Mouse (Mus musculus): ENCODE data around the gene Hectd4. TPM values are rescaled to one million over a fixed set of nuclear protein-coding genes. Genes with fewer than 3 reads are reported as not detected.

Hectd4 gene
- polyA plus RNA-seq, 1 experiment, result 11.7 TPM

GRCm38 (mm10) chr5:121397187-121398145 lies 177.4 kb downstream of the Hectd4 start, which contains the start of gene Naa25:
Gene Naa25 (plus strand): TSS chr5:121397936.
- peaks cover 19% of the 10 kb centered on the region for H3K4me1 ChIP-seq (ENCODE audit: control insufficient read depth, insufficient read depth, low read length)
- H3K4me3 ChIP-seq (ENCODE audit: insufficient read depth, low read length), result peak within 1 kb of the TSS; percentile 96
- peak within 1 kb of the TSS; percentile 53 for H3K27ac ChIP-seq (ENCODE audit: insufficient read depth, low read depth, low read length)
- TF ChIP-seq CTCF (IDR thresholded peaks at IDR 0.05; ENCODE audit: low read depth, low read length) (no peak), POLR2A (IDR thresholded peaks at IDR 0.05; ENCODE audit: borderline replicate concordance, low read depth, low read length) (no peak)

DNA sequence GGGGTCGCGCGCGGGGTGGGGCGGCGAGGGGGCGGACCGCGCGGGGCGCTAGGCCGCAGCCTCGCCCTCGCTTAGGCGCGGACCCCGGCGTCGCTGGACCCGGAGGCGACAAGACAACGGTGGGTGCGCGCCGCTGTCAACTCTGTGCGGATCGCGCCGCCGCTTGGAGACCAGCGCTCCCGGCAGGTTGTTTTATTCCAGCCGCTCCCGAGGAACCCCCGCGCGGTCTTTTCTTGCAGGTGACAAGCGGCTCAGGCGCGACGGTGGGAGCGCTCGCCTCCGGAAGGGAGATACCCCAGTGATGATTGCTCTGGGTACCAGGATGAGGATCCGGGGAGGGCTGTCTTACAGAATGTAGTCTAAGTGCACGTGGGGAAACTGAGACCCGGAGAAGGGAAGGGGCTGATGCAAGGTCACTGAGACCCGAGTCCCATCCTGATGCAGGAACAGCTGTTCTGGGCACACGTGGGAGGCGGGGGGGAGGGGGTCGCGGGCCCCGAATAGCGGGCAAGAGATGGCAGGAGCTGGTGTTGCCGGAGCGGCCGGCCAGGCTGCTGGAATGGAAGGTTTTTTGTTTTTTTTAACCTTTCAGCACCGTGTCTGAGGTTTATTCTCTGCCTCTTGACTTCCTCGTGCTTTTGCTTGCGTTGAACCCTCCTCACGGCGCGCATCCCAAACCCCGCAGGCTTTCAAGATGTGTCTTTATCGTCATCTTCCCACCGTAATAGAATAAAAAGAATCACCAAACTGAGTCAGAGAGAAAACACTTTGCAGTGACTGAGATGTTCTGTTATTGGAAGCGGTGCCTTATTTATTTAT lies 178.3 kb downstream of the Hectd4 start:
- TF ChIP-seq CTCF (IDR thresholded peaks at IDR 0.05; ENCODE audit: low read depth, low read length), result no peak
- TF ChIP-seq POLR2A (IDR thresholded peaks at IDR 0.05; ENCODE audit: borderline replicate concordance, low read depth, low read length), result no peak
- Histone ChIP-seq H3K4me3 (ENCODE audit: insufficient read depth, low read length) (peak overlapping the region; percentile 96), H3K4me1 (ENCODE audit: control insufficient read depth, insufficient read depth, low read length) (peaks cover 19% of the 10 kb centered on the region), H3K27ac (ENCODE audit: insufficient read depth, low read depth, low read length) (peak overlapping the region; percentile 42)

- TF ChIP-seq CTCF (IDR thresholded peaks at IDR 0.05; ENCODE audit: low read depth, low read length), result no peak
- TF ChIP-seq POLR2A (IDR thresholded peaks at IDR 0.05; ENCODE audit: borderline replicate concordance, low read depth, low read length), result no peak
- peak overlapping the region; percentile 96 for H3K4me3 ChIP-seq (ENCODE audit: insufficient read depth, low read length)
- H3K27ac ChIP-seq (ENCODE audit: insufficient read depth, low read depth, low read length), result peak overlapping the region; percentile 26
- H3K4me1 ChIP-seq (ENCODE audit: control insufficient read depth, insufficient read depth, low read length), result peaks cover 19% of the 10 kb centered on the region
Observed at GRCm38 (mm10) chr5:121398965-121399462, 179.0 kb downstream of the Hectd4 start.

DNA sequence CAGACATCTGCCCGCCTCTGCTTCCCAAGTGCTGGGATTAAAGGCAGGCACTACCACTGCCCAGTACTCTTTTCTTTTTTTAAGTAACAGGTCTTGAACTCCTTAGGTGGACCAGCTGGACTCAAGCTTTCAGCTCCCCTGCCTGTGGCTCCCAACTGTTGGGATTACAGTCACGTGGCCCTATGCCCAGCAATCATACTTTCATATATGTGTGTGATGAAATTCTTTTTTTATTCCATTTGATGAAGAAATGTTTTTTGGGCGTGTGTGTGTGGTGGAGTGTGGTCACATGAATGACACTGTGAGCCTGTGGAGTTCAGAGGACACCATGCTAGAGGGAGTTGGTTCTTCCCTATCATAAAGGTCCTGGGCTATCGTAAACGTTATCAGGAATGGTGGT lies 179.5 kb downstream of the Hectd4 start:
- H3K27ac ChIP-seq (ENCODE audit: insufficient read depth, low read depth, low read length), result peak overlapping the region; percentile 26
- H3K4me3 ChIP-seq (ENCODE audit: insufficient read depth, low read length), result peak overlapping the region; percentile 96
- TF ChIP-seq CTCF (IDR thresholded peaks at IDR 0.05; ENCODE audit: low read depth, low read length), result no peak
- no peak for TF ChIP-seq POLR2A (IDR thresholded peaks at IDR 0.05; ENCODE audit: borderline replicate concordance, low read depth, low read length)
- peaks cover 19% of the 10 kb centered on the region for H3K4me1 ChIP-seq (ENCODE audit: control insufficient read depth, insufficient read depth, low read length)

DNA sequence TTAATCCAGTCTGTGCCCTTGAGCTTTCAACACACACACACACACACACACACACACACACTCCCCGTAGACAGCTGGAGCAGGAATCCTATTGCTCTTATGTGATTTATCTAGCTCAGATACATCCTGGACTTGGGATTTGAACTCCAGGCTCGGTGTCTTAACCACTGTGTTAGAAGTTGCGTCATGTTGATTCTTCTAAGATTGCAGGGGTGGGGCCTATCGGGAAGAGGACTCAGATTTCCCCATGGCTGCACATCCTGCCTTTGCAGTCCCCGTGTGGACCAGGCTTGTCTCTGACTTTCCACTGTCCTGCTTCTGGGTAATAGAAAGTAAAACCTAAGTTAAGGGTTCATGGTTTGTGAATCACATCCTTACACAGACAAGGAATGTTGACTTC lies 180.0 kb downstream of the Hectd4 start:
- peak overlapping the region; percentile 26 for H3K27ac ChIP-seq (ENCODE audit: insufficient read depth, low read depth, low read length)

GRCm38 (mm10) chr5:121400849-121401248 lies 180.8 kb downstream of the Hectd4 start:
- peaks cover 19% of the 10 kb centered on the region for H3K4me1 ChIP-seq (ENCODE audit: control insufficient read depth, insufficient read depth, low read length)

More for the DNA sequence above, 180.0 kb downstream of the Hectd4 start:
- Histone ChIP-seq H3K4me3 (ENCODE audit: insufficient read depth, low read length) (peak overlapping the region; percentile 96), H3K4me1 (ENCODE audit: control insufficient read depth, insufficient read depth, low read length) (peaks cover 19% of the 10 kb centered on the region)
- TF ChIP-seq CTCF (IDR thresholded peaks at IDR 0.05; ENCODE audit: low read depth, low read length), result no peak
- TF ChIP-seq POLR2A (IDR thresholded peaks at IDR 0.05; ENCODE audit: borderline replicate concordance, low read depth, low read length), result no peak

GRCm38 (mm10) chr5:121407856-121408255 lies 187.8 kb downstream of the Hectd4 start:
- Histone ChIP-seq H3K4me1 (ENCODE audit: control insufficient read depth, insufficient read depth, low read length) (peaks cover 14% of the 10 kb centered on the region), H3K4me3 (ENCODE audit: insufficient read depth, low read length) (no peak overlapping the region), H3K27ac (ENCODE audit: insufficient read depth, low read depth, low read length) (no peak overlapping the region)
- TF ChIP-seq CTCF (IDR thresholded peaks at IDR 0.05; ENCODE audit: low read depth, low read length) (no peak), POLR2A (IDR thresholded peaks at IDR 0.05; ENCODE audit: borderline replicate concordance, low read depth, low read length) (no peak)

More at GRCm38 (mm10) chr5:121400849-121401248, 180.8 kb downstream of the Hectd4 start:
- TF ChIP-seq POLR2A (IDR thresholded peaks at IDR 0.05; ENCODE audit: borderline replicate concordance, low read depth, low read length) (no peak), CTCF (IDR thresholded peaks at IDR 0.05; ENCODE audit: low read depth, low read length) (no peak)
- Histone ChIP-seq H3K4me3 (ENCODE audit: insufficient read depth, low read length) (no peak overlapping the region), H3K27ac (ENCODE audit: insufficient read depth, low read depth, low read length) (no peak overlapping the region)

GRCm38 (mm10) chr5:121410975-121411374 lies 191.0 kb downstream of the Hectd4 start:
- H3K4me1 ChIP-seq (ENCODE audit: control insufficient read depth, insufficient read depth, low read length), result peaks cover 14% of the 10 kb centered on the region
- H3K27ac ChIP-seq (ENCODE audit: insufficient read depth, low read depth, low read length), result no peak overlapping the region
- no peak overlapping the region for H3K4me3 ChIP-seq (ENCODE audit: insufficient read depth, low read length)
- TF ChIP-seq CTCF (IDR thresholded peaks at IDR 0.05; ENCODE audit: low read depth, low read length) (no peak), POLR2A (IDR thresholded peaks at IDR 0.05; ENCODE audit: borderline replicate concordance, low read depth, low read length) (no peak)

Other genes with a start within 250 kb of the Hectd4 start
- not detected in 2 replicates for gene Rph3a, start 210.1 kb upstream of the Hectd4 start, polyA plus RNA-seq (2012; ENCODE audit: insufficient read depth, insufficient read length, missing spikeins)
- 22.8 and 28.3 TPM in 2 replicates for gene Ptpn11, start 28.8 kb upstream of the Hectd4 start, polyA plus RNA-seq (2012; ENCODE audit: insufficient read depth, insufficient read length, missing spikeins)
- 1,191 and 1,194 TPM in 2 replicates for gene Rpl6, start 15.7 kb upstream of the Hectd4 start, polyA plus RNA-seq (2012; ENCODE audit: insufficient read depth, insufficient read length, missing spikeins)
- 233 and 235 TPM in 2 replicates for gene Trafd1, start 165.4 kb downstream of the Hectd4 start, polyA plus RNA-seq (2012; ENCODE audit: insufficient read depth, insufficient read length, missing spikeins)
- 9.9 and 14.0 TPM in 2 replicates for gene Naa25, start 177.7 kb downstream of the Hectd4 start, polyA plus RNA-seq (2012; ENCODE audit: insufficient read depth, insufficient read length, missing spikeins)
- 2.3 and 2.8 TPM in 2 replicates for gene Tmem116, start 231.7 kb downstream of the Hectd4 start, polyA plus RNA-seq (2012; ENCODE audit: insufficient read depth, insufficient read length, missing spikeins)
- gene Erp29, start 232.3 kb downstream of the Hectd4 start, polyA plus RNA-seq (2012; ENCODE audit: insufficient read depth, insufficient read length, missing spikeins), result 365 and 401 TPM in 2 replicates

All from bone marrow macrophage, adult 2 months (primary cell).